Mouse (Mus musculus) kidney, postnatal 0 days (tissue): ENCODE measurements around the gene Eng. TPM values are rescaled to one million over a fixed set of nuclear protein-coding genes. Genes with fewer than 3 reads are reported as not detected.
A peak's percentile ranks its signal among the peaks of the same experiment; 100 is the strongest.

Experiments used
- ATAC-seq: fragments of 200-750 bp; cut with Nextera tagmentation; replicated peaks from 2 replicates; pipeline ENCODE4 v1.8.0; 2017; ENCODE audit warnings: low read depth, moderate number of reproducible peaks, moderate TSS enrichment, moderate library complexity; ENCODE audit not compliant: low FRiP score
- DNase-seq: peaks from one replicate; pipeline ENCODE4 v3.0.0-alpha.2; 2016; ENCODE audit warnings: low spot score
- H3K27ac ChIP-seq: fragments of 300-500 bp; sonication (generic); 2 replicates; pipeline ENCODE4 v1.5.1; 2014; ENCODE audit warnings: mild to moderate bottlenecking
- H3K27me3 ChIP-seq: fragments of 300-500 bp; sonication (generic); 2 replicates; pipeline ENCODE4 v1.6.1; 2014; ENCODE audit warnings: low read length, mixed read lengths; ENCODE audit not compliant: insufficient read depth
- H3K36me3 ChIP-seq: fragments of 300-500 bp; sonication (generic); 2 replicates; pipeline ENCODE4 v1.6.1; 2014; ENCODE audit warnings: low read length, mixed read lengths; ENCODE audit not compliant: insufficient read depth
- H3K4me1 ChIP-seq: fragments of 300-500 bp; sonication (generic); replicated peaks from 2 replicates; pipeline ENCODE4 v1.6.1; 2014; ENCODE audit warnings: antibody characterized with exemption, low read length, mixed read lengths; ENCODE audit not compliant: insufficient read depth
- H3K4me2 ChIP-seq: fragments of 300-500 bp; sonication (generic); 2 replicates; pipeline ENCODE4 v1.6.1; 2014; ENCODE audit warnings: mild to moderate bottlenecking, low read length, moderate library complexity, mixed read lengths
- H3K4me3 ChIP-seq: fragments of 300-500 bp; sonication (generic); replicated peaks from 2 replicates; pipeline ENCODE4 v1.5.1; 2014; ENCODE audit warnings: low read depth, low read length
- H3K9ac ChIP-seq: fragments of 300-500 bp; sonication (generic); 2 replicates; pipeline ENCODE4 v1.6.1; 2014; ENCODE audit warnings: low read depth, low read length
- H3K9me3 ChIP-seq: fragments of 300-500 bp; sonication (generic); replicated peaks from 2 replicates; pipeline ENCODE4 v1.6.1; 2016; ENCODE audit warnings: low read length, inconsistent platforms, mixed read lengths
- CTCF ChIP-seq: IDR thresholded peaks from 2 replicates; pipeline ENCODE4 v1.5.1; 2016; ENCODE audit warnings: antibody characterized with exemption, low read depth, mild to moderate bottlenecking, moderate library complexity
- WGBS: fragments of 180-500 bp; shearing (Covaris S2); extraction: QIAGEN DNeasy Blood & Tissue Kit; methylation state at CpG from one replicate; pipeline ENCODE4 v1.1.7; 2014; 5-methylcytosine and 5-hydroxymethylcytosine counted together
- polyA plus RNA-seq: library from polyadenylated mRNA; unstranded; fragments of >200 nt; fragmentation: Nextera tagmentation; extraction: Ambion mirVana; gene quantifications from 2 replicates; pipeline ENCODE4 v1.2.1, GENCODE M21; 2015

The Eng gene
- polyA plus RNA-seq, 1 experiment from 2014 or later = 71.6 TPM

- no peak for TF ChIP-seq CTCF
- DNase-seq (no peak), ATAC-seq (no peak)
- H3K4me2 ChIP-seq = no peak overlapping the region
- H3K9ac ChIP-seq = no peak overlapping the region
- H3K9me3 ChIP-seq = no peaks in the 10 kb centered on the region
- no peak overlapping the region for H3K27ac ChIP-seq
- H3K4me3 ChIP-seq = no peak overlapping the region
- no peaks in the 10 kb centered on the region for H3K36me3 ChIP-seq
- peaks cover 10% of the 10 kb centered on the region; the same call in 1 of the 2 replicates for H3K4me1 ChIP-seq
- WGBS = 61% methylated on average over 3 of the region's 3 CpGs
- H3K27me3 ChIP-seq = no peaks in the 10 kb centered on the region
Measured at GRCm38 (mm10) chr2:32722581-32722980, 76.2 kb downstream of the Eng start.

GRCm38 (mm10) chr2:32724149-32724548 is 77.8 kb downstream of the Eng start:
- no peaks in the 10 kb centered on the region for H3K9me3 ChIP-seq
- no peaks in the 10 kb centered on the region for H3K27me3 ChIP-seq
- H3K36me3 ChIP-seq = no peaks in the 10 kb centered on the region
- H3K27ac ChIP-seq = no peak overlapping the region
- no peak for DNase-seq
- peaks cover 10% of the 10 kb centered on the region; the same call in 1 of the 2 replicates for H3K4me1 ChIP-seq
- H3K4me3 ChIP-seq = no peak overlapping the region
- 89% methylated on average over 4 of the region's 4 CpGs for WGBS
- H3K4me2 ChIP-seq = no peak overlapping the region
- no peak for ATAC-seq
- H3K9ac ChIP-seq = no peak overlapping the region
- TF ChIP-seq CTCF = no peak

- Histone ChIP-seq H3K4me1 (peaks cover 10% of the 10 kb centered on the region; the same call in 1 of the 2 replicates), H3K9me3 (no peaks in the 10 kb centered on the region), H3K27me3 (no peaks in the 10 kb centered on the region), H3K27ac (no peak overlapping the region), H3K9ac (no peak overlapping the region), H3K4me3 (no peak overlapping the region), H3K36me3 (no peaks in the 10 kb centered on the region), H3K4me2 (no peak overlapping the region)
- no peak for TF ChIP-seq CTCF
- ATAC-seq (no peak), DNase-seq (peak; percentile 62)
- WGBS = 63% methylated on average over 16 of the region's 16 CpGs
Measured at GRCm38 (mm10) chr2:32724832-32725790, 78.7 kb downstream of the Eng start.

GRCm38 (mm10) chr2:32727435-32727834 is 81.0 kb downstream of the Eng start:
- DNase-seq (peak; percentile 100), ATAC-seq (peak; percentile 96)
- peak overlapping the region; percentile 63 for H3K9ac ChIP-seq
- H3K4me3 ChIP-seq = peak overlapping the region; percentile 37
- no peaks in the 10 kb centered on the region for H3K27me3 ChIP-seq
- no peaks in the 10 kb centered on the region for H3K36me3 ChIP-seq
- WGBS = 0% methylated on average over 16 of the region's 16 CpGs
- H3K4me1 ChIP-seq = peaks cover 13% of the 10 kb centered on the region; the same call in 1 of the 2 replicates
- H3K9me3 ChIP-seq = no peaks in the 10 kb centered on the region
- peak overlapping the region; percentile 51 for H3K4me2 ChIP-seq
- peak overlapping the region; percentile 71 for H3K27ac ChIP-seq
- TF ChIP-seq CTCF = no peak

- WGBS = 45% methylated on average over 7 of the region's 7 CpGs
- Histone ChIP-seq H3K36me3 (no peaks in the 10 kb centered on the region), H3K9ac (peak overlapping the region; percentile 63), H3K4me3 (peak overlapping the region; percentile 37), H3K4me2 (peak overlapping the region; percentile 51), H3K27ac (peak overlapping the region; percentile 71), H3K27me3 (no peaks in the 10 kb centered on the region), H3K9me3 (no peaks in the 10 kb centered on the region), H3K4me1 (peaks cover 13% of the 10 kb centered on the region; the same call in 1 of the 2 replicates)
- DNase-seq (peak; percentile 63), ATAC-seq (no peak; the same call in 1 of the 2 replicates)
- no peak for TF ChIP-seq CTCF
Measured at GRCm38 (mm10) chr2:32728463-32728862, 82.1 kb downstream of the Eng start.

GRCm38 (mm10) chr2:32729547-32729946 is 83.2 kb downstream of the Eng start:
- ATAC-seq (no peak), DNase-seq (no peak)
- Histone ChIP-seq H3K9ac (no peak overlapping the region), H3K4me1 (peaks cover 11% of the 10 kb centered on the region; the same call in 1 of the 2 replicates), H3K4me2 (peak overlapping the region; percentile 51), H3K4me3 (0 out of 2 replicates have a peak overlapping the region, but pooled peaks have one; percentile 6), H3K9me3 (no peaks in the 10 kb centered on the region), H3K27ac (no peak overlapping the region), H3K36me3 (no peaks in the 10 kb centered on the region), H3K27me3 (no peaks in the 10 kb centered on the region)
- 37% methylated on average over 4 of the region's 4 CpGs for WGBS
- no peak for TF ChIP-seq CTCF
